In the genomic region with DNA sequence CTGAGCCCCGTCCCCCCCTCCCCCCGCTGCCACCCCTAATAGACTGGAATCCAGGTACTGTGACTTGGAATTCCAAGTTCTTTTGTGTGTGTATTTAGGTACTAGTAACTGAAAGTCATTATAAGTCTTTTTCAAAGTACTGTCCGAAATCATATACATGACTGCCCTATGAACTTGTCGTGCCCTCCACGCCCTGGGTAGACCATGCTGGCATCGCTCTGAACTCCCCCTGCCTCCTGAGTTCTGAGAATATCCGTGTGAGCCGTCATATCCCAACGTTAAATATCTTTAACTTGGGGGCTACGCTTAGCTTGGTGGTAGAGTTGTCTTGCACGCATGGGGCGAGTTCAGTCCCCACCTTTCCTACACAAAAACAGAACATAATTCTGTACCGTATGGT, we compare ENCODE assay signal across 7 mouse cellular contexts. TPM values are rescaled to one million over a fixed set of nuclear protein-coding genes. Genes with fewer than 3 reads are reported as not detected.
DNase-seq lines count a peak whose midpoint lies in the region; ATAC-seq and TF ChIP-seq lines count a peak whose summit lies in the region.

No protein-coding gene starts in this region.

- 44% methylated on average over 13 of the region's 13 CpGs for WGBS in lung, embryonic 15.5 days
- WGBS in limb, embryonic 10.5 days = 53% methylated on average over 13 of the region's 13 CpGs
- WGBS in olfactory bulb, adult 2 months = 47% methylated on average over 13 of the region's 13 CpGs

- DNase-seq in lung, postnatal 10 days = no peak
- DNase-seq in limb, embryonic 10.5 days (ENCODE audit: low spot score) = no peak
- no peak for DNase-seq in c-Kit-positive CD71-positive TER-119-positive erythroid progenitor cells, embryonic 14.5 days (ENCODE audit: low spot score)
- no peak for DNase-seq in embryo, embryonic 10.5 days (ENCODE audit: low spot score)

- peak overlapping the region; percentile 93 for H3K9ac ChIP-seq in lung, embryonic 15.5 days

- peaks cover 10% of the 10 kb centered on the region for H3K4me1 ChIP-seq in lung, embryonic 15.5 days
- no peaks in the 10 kb centered on the region for H3K4me1 ChIP-seq in embryonic fibroblast, embryonic 13.5 days (ENCODE audit: control insufficient read depth, insufficient read depth, low read length)
- peaks cover 7% of the 10 kb centered on the region; the same call in 1 of the 2 replicates for H3K4me1 ChIP-seq in limb, embryonic 10.5 days
- peaks cover 4% of the 10 kb centered on the region for H3K4me1 ChIP-seq in olfactory bulb, adult 2 months (ENCODE audit: control insufficient read depth, insufficient read depth, low read length)

- H3K27me3 ChIP-seq in lung, embryonic 15.5 days = no peaks in the 10 kb centered on the region
- H3K27me3 ChIP-seq in limb, embryonic 10.5 days (ENCODE audit: low read depth, poor library complexity, severe bottlenecking) = no peaks in the 10 kb centered on the region

- H3K4me3 ChIP-seq in lung, embryonic 15.5 days = peak overlapping the region; percentile 65
- peak overlapping the region; percentile 72 for H3K4me3 ChIP-seq in embryonic fibroblast, embryonic 13.5 days (ENCODE audit: insufficient read depth, low read length)
- H3K4me3 ChIP-seq in limb, embryonic 10.5 days = peak overlapping the region; percentile 79
- peak overlapping the region; percentile 100 for H3K4me3 ChIP-seq in olfactory bulb, adult 2 months (ENCODE audit: insufficient read depth, low read depth, low read length)

- no peak for TF ChIP-seq CTCF in embryonic fibroblast, embryonic 13.5 days (IDR thresholded peaks at IDR 0.05; ENCODE audit: borderline replicate concordance, insufficient read depth, low read length)
- TF ChIP-seq CTCF in olfactory bulb, adult 2 months (IDR thresholded peaks at IDR 0.05; ENCODE audit: insufficient read depth, low read depth, low read length) = no peak

- H3K36me3 ChIP-seq in lung, embryonic 15.5 days = peaks cover 31% of the 10 kb centered on the region
- H3K36me3 ChIP-seq in limb, embryonic 10.5 days = peaks cover 38% of the 10 kb centered on the region

- H3K27ac ChIP-seq in lung, embryonic 15.5 days = 0 out of 2 replicates have a peak overlapping the region, but pooled peaks have one; percentile 83
- no peak overlapping the region for H3K27ac ChIP-seq in embryonic fibroblast, embryonic 13.5 days (ENCODE audit: insufficient read depth, low read length)
- H3K27ac ChIP-seq in limb, embryonic 10.5 days = peak overlapping the region; percentile 93
- H3K27ac ChIP-seq in olfactory bulb, adult 2 months (ENCODE audit: insufficient read depth, low read depth, low read length) = no peak overlapping the region

- ATAC-seq in lung, embryonic 15.5 days (ENCODE audit: borderline replicate concordance, extremely low read depth, low FRiP score, low TSS enrichment) = no peak

- no peaks in the 10 kb centered on the region for H3K9me3 ChIP-seq in lung, embryonic 15.5 days
- H3K9me3 ChIP-seq in limb, embryonic 10.5 days (replicated peaks) = no peaks in the 10 kb centered on the region

- peak overlapping the region; percentile 78 for H3K4me2 ChIP-seq in lung, embryonic 15.5 days

- peak; percentile 32; the same call in 1 of the 2 replicates for TF ChIP-seq POLR2A in embryonic fibroblast, embryonic 13.5 days (IDR thresholded peaks at IDR 0.05; ENCODE audit: low read depth, low read length)
- no peak for TF ChIP-seq POLR2A in olfactory bulb, adult 2 months (IDR thresholded peaks at IDR 0.05; ENCODE audit: insufficient read depth, low read depth, low read length)

RNA-seq across cellular contexts. Expression of a gene that starts 0.7 kb away (rescaled TPM):
- 5.2 and 6.3 TPM in 2 replicates for polyA plus RNA-seq in lung, embryonic 15.5 days (2015; fragmentation: Nextera tagmentation; extraction: Ambion mirVana)
- 3.1 and 8.0 TPM in 2 replicates for polyA plus RNA-seq in embryonic fibroblast, embryonic 13.5 days (2011; ENCODE audit: insufficient read length, low read depth, missing spikeins)
- 4.0 and 6.2 TPM in 2 replicates for polyA plus RNA-seq in limb, embryonic 10.5 days (2016; fragmentation: Nextera tagmentation; extraction: Ambion mirVana)
- polyA plus RNA-seq in olfactory bulb, adult 2 months (2012; ENCODE audit: insufficient read depth, insufficient read length, low replicate concordance, missing spikeins) = not detected in 2 replicates

RNA-seq across cellular contexts. Expression of a gene that starts 3.9 kb away (rescaled TPM):
- polyA plus RNA-seq in lung, embryonic 15.5 days (2015; fragmentation: Nextera tagmentation; extraction: Ambion mirVana) = 1.7 and 2.3 TPM in 2 replicates
- 1.4 and 2.0 TPM in 2 replicates for polyA plus RNA-seq in embryonic fibroblast, embryonic 13.5 days (2011; ENCODE audit: insufficient read length, low read depth, missing spikeins)
- 1.3 and 3.2 TPM in 2 replicates for polyA plus RNA-seq in limb, embryonic 10.5 days (2016; fragmentation: Nextera tagmentation; extraction: Ambion mirVana)
- polyA plus RNA-seq in olfactory bulb, adult 2 months (2012; ENCODE audit: insufficient read depth, insufficient read length, low replicate concordance, missing spikeins) = not detected in 2 replicates

RNA-seq across cellular contexts. Expression of a gene that starts 24.2 kb away (rescaled TPM):
- polyA plus RNA-seq in lung, embryonic 15.5 days (2015; fragmentation: Nextera tagmentation; extraction: Ambion mirVana) = 118 and 120 TPM in 2 replicates
- polyA plus RNA-seq in embryonic fibroblast, embryonic 13.5 days (2011; ENCODE audit: insufficient read length, low read depth, missing spikeins) = 110 and 137 TPM in 2 replicates
- 179 and 186 TPM in 2 replicates for polyA plus RNA-seq in limb, embryonic 10.5 days (2016; fragmentation: Nextera tagmentation; extraction: Ambion mirVana)
- polyA plus RNA-seq in olfactory bulb, adult 2 months (2012; ENCODE audit: insufficient read depth, insufficient read length, low replicate concordance, missing spikeins) = not detected in 2 replicates

RNA-seq across cellular contexts. Expression of a gene that starts 42.3 kb away (rescaled TPM):
- polyA plus RNA-seq in lung, embryonic 15.5 days (2015; fragmentation: Nextera tagmentation; extraction: Ambion mirVana) = 11.8 and 13.3 TPM in 2 replicates
- polyA plus RNA-seq in embryonic fibroblast, embryonic 13.5 days (2011; ENCODE audit: insufficient read length, low read depth, missing spikeins) = 5.9 and 6.2 TPM in 2 replicates
- polyA plus RNA-seq in limb, embryonic 10.5 days (2016; fragmentation: Nextera tagmentation; extraction: Ambion mirVana) = 7.1 and 8.3 TPM in 2 replicates
- polyA plus RNA-seq in olfactory bulb, adult 2 months (2012; ENCODE audit: insufficient read depth, insufficient read length, low replicate concordance, missing spikeins) = not detected in 2 replicates

RNA-seq across cellular contexts. Expression of a gene that starts 51.3 kb away (rescaled TPM):
- polyA plus RNA-seq in lung, embryonic 15.5 days (2015; fragmentation: Nextera tagmentation; extraction: Ambion mirVana) = 0.59 and 0.75 TPM in 2 replicates
- polyA plus RNA-seq in embryonic fibroblast, embryonic 13.5 days (2011; ENCODE audit: insufficient read length, low read depth, missing spikeins) = 0.16 TPM in 1 of 2 replicates, not detected in the other
- polyA plus RNA-seq in limb, embryonic 10.5 days (2016; fragmentation: Nextera tagmentation; extraction: Ambion mirVana) = not detected in 2 replicates
- not detected in 2 replicates for polyA plus RNA-seq in olfactory bulb, adult 2 months (2012; ENCODE audit: insufficient read depth, insufficient read length, low replicate concordance, missing spikeins)

Comparison
In these comparisons a context has a peak if more than half of its experiments do, and no peak if none do; other contexts are left out.
1. H3K27ac ChIP-seq: peak in lung, embryonic 15.5 days (single experiment) and limb, embryonic 10.5 days (single experiment); none in embryonic fibroblast, embryonic 13.5 days (single experiment) and olfactory bulb, adult 2 months (single experiment).
2. Peak in every context shown above with its lines, with median percentiles within 50 percentile points of each other: H3K4me3 ChIP-seq.